Mouse (Mus musculus): ENCODE results near the gene Gm6525. TPM values are rescaled to one million over a fixed set of nuclear protein-coding genes. Genes with fewer than 3 reads are reported as not detected.

Gm6525 gene
- polyA plus RNA-seq, 1 experiment, result not detected

DNA sequence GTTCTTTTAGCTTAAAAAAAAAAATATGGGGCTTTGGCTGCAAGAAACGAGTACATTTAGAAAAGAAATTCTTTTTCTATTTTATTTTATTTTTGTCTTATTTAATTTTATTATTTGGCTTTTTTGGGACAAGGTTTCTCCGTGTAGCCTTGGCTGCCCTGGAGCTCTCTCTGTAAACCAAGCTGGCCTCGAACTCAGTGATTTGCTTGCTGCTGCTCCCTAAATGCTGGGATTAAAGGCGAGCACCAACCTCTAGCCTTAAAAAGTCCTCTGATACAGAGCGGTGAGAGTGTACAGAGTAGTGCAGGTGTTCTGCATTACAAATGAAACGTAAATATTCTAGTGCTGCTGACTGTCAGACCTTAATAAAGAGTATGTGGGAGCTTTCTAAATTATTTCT, 17.8 kb upstream of the Gm6525 start:
- no peaks in the 10 kb centered on the region for H3K4me1 ChIP-seq (ENCODE audit: control insufficient read depth, insufficient read depth, low read length)
- 49% methylated on average over 6 of the region's 6 CpGs for WGBS
- H3K27me3 ChIP-seq (ENCODE audit: control insufficient read depth, insufficient read depth, low read length), result no peaks in the 10 kb centered on the region
- H3K27ac ChIP-seq (ENCODE audit: insufficient read depth, low read length), result no peak overlapping the region
- no peak overlapping the region for H3K4me3 ChIP-seq (replicated peaks; ENCODE audit: insufficient read depth, low read depth, low read length)
- TF ChIP-seq CTCF (IDR thresholded peaks at IDR 0.05; ENCODE audit: borderline replicate concordance, insufficient read depth, low read depth, low read length), result no peak
- TF ChIP-seq POLR2A (IDR thresholded peaks at IDR 0.05; ENCODE audit: borderline replicate concordance, insufficient read depth, low read length), result no peak
- no peak for DNase-seq

DNA sequence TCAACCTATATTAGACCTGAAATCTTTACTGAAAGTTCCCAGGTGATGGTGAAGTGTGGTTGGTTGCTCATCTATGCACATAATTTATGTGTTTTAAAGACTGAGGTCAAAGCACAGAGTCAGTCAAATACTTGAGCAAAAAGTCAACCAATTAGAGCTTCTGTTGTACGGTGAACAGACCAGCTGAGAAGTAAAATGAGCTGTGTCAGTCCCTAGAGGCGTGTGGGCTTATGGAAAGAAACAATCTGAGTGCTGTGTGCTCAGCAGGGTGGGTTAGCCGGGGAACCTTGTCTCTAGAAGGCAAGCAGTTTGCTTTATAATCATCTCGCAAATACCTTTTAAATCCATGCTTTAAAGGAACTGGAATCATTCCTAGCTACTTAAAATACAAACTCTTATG, 16.9 kb upstream of the Gm6525 start:
- H3K4me1 ChIP-seq (ENCODE audit: control insufficient read depth, insufficient read depth, low read length), result no peaks in the 10 kb centered on the region
- no peak overlapping the region for H3K27ac ChIP-seq (ENCODE audit: insufficient read depth, low read length)
- WGBS, result 62% methylated on average over 4 of the region's 4 CpGs
- no peaks in the 10 kb centered on the region for H3K27me3 ChIP-seq (ENCODE audit: control insufficient read depth, insufficient read depth, low read length)
- TF ChIP-seq POLR2A (IDR thresholded peaks at IDR 0.05; ENCODE audit: borderline replicate concordance, insufficient read depth, low read length) (no peak), CTCF (IDR thresholded peaks at IDR 0.05; ENCODE audit: borderline replicate concordance, insufficient read depth, low read depth, low read length) (no peak)
- DNase-seq, result no peak
- no peak overlapping the region for H3K4me3 ChIP-seq (replicated peaks; ENCODE audit: insufficient read depth, low read depth, low read length)

DNA sequence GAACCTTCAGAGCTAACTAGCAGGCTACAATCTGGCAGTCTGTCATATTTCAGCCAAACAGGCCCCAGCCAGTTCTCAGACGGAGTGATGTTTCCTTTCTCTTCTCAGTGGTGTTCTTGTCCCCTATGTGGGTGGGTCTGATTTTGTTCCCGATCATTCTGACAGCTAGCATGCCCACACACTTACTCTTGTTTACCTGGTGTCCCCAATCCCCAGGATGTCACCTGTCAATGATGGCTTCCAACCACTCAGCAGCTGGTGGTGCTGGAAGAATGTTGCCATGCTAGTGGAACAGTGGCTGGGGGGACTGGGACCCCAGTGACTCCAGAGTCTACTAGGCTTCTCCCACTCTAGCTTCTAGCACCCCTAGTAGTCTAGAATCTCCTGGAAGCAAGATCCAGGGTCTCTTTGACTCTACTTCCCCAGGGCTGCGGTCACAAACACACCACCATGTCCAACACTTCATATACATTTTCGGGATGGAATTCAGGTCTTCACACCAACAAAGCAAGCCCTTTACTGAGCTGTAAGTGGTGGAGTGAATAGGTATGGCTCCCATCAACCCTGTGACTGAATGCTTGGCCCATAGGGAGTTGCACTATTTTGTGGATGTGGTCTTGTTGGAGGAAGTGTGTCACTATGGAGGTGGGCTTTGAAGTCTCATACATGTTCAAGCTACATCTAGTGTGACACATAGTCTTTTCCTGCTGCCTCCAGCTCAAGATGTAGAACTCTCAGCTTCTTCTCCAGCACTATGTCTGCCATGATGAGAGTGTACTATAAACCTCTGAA, 16.1 kb upstream of the Gm6525 start:
- Histone ChIP-seq H3K4me3 (replicated peaks; ENCODE audit: insufficient read depth, low read depth, low read length) (no peak overlapping the region), H3K27me3 (ENCODE audit: control insufficient read depth, insufficient read depth, low read length) (no peaks in the 10 kb centered on the region), H3K4me1 (ENCODE audit: control insufficient read depth, insufficient read depth, low read length) (no peaks in the 10 kb centered on the region), H3K27ac (ENCODE audit: insufficient read depth, low read length) (no peak overlapping the region)
- WGBS, result 71% methylated on average over 4 of the region's 4 CpGs
- TF ChIP-seq POLR2A (IDR thresholded peaks at IDR 0.05; ENCODE audit: borderline replicate concordance, insufficient read depth, low read length) (no peak), CTCF (IDR thresholded peaks at IDR 0.05; ENCODE audit: borderline replicate concordance, insufficient read depth, low read depth, low read length) (no peak)
- no peak for DNase-seq

DNA sequence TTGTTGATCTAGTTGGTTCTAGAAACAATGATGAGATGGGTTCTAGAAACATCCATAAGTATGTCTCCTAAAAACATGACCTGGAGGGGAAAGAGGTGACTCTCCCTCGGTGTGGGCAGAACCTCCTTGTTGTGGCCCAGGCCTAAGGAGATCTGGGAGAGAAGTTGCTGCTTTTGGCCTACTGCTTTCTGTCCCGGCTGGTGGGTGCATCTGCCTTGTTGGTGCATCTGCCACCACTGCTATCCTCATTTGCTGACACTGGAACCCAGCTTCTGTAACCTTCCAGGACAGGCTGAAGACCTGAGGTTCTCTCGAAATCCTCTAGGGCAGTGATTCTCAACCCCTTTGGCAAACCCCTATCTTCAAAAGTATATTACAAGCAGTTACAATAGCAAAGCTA, 8.5 kb upstream of the Gm6525 start:
- TF ChIP-seq CTCF (IDR thresholded peaks at IDR 0.05; ENCODE audit: borderline replicate concordance, insufficient read depth, low read depth, low read length) (no peak), POLR2A (IDR thresholded peaks at IDR 0.05; ENCODE audit: borderline replicate concordance, insufficient read depth, low read length) (no peak)
- Histone ChIP-seq H3K27me3 (ENCODE audit: control insufficient read depth, insufficient read depth, low read length) (no peaks in the 10 kb centered on the region), H3K27ac (ENCODE audit: insufficient read depth, low read length) (no peak overlapping the region), H3K4me1 (ENCODE audit: control insufficient read depth, insufficient read depth, low read length) (no peaks in the 10 kb centered on the region), H3K4me3 (replicated peaks; ENCODE audit: insufficient read depth, low read depth, low read length) (no peak overlapping the region)
- no peak for DNase-seq
- 100% methylated on average over 3 of the region's 3 CpGs for WGBS

DNA sequence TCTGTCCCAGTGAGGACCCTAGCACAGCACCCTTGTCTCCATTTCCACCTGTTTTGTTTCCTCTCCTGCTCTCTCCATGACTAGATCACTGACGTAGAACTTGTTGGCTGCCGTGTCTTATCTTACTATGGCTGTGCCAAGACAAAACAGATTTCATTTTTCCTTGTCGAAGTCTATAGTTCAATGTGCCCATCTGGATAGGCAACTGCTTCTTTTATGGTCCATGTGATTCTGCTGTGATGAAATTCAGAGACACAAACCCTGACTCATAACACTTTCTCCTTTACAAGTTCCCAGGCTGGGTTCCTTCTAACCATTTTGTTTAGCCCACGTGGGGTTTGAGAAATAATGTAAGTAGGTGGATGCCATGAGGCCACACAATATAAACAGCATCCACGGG, 7.8 kb upstream of the Gm6525 start:
- TF ChIP-seq POLR2A (IDR thresholded peaks at IDR 0.05; ENCODE audit: borderline replicate concordance, insufficient read depth, low read length) (no peak), CTCF (IDR thresholded peaks at IDR 0.05; ENCODE audit: borderline replicate concordance, insufficient read depth, low read depth, low read length) (no peak)
- H3K4me1 ChIP-seq (ENCODE audit: control insufficient read depth, insufficient read depth, low read length), result no peaks in the 10 kb centered on the region
- H3K27me3 ChIP-seq (ENCODE audit: control insufficient read depth, insufficient read depth, low read length), result no peaks in the 10 kb centered on the region
- WGBS, result 74% methylated on average over 5 of the region's 5 CpGs
- DNase-seq, result no peak
- H3K27ac ChIP-seq (ENCODE audit: insufficient read depth, low read length), result no peak overlapping the region
- no peak overlapping the region for H3K4me3 ChIP-seq (replicated peaks; ENCODE audit: insufficient read depth, low read depth, low read length)

DNA sequence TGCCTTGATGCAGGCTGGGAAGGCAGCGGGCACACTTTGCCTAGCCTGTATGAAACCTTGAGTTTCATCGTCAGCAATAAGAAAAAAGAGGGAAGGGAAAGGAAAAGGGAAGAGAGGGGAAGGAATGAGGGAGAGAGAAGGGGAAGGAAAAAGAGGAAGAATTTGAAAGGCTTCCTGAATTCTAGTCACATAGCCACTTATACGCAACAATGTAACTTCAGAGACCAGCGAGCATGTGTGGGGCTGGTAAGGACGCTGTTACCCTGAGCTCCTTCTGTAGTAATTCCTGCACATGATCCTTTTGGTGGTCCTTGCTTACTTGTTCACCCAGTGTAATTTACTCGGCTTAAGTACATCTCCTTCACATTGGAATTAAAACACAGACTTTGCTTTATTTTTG, 5.0 kb upstream of the Gm6525 start:
- Histone ChIP-seq H3K27ac (ENCODE audit: insufficient read depth, low read length) (no peak overlapping the region), H3K4me3 (replicated peaks; ENCODE audit: insufficient read depth, low read depth, low read length) (no peak overlapping the region), H3K4me1 (ENCODE audit: control insufficient read depth, insufficient read depth, low read length) (no peaks in the 10 kb centered on the region; the same call in 1 of the 2 replicates), H3K27me3 (ENCODE audit: control insufficient read depth, insufficient read depth, low read length) (no peaks in the 10 kb centered on the region)
- WGBS, result 93% methylated on average over 6 of the region's 6 CpGs
- DNase-seq, result no peak
- TF ChIP-seq CTCF (IDR thresholded peaks at IDR 0.05; ENCODE audit: borderline replicate concordance, insufficient read depth, low read depth, low read length) (no peak), POLR2A (IDR thresholded peaks at IDR 0.05; ENCODE audit: borderline replicate concordance, insufficient read depth, low read length) (no peak)

DNA sequence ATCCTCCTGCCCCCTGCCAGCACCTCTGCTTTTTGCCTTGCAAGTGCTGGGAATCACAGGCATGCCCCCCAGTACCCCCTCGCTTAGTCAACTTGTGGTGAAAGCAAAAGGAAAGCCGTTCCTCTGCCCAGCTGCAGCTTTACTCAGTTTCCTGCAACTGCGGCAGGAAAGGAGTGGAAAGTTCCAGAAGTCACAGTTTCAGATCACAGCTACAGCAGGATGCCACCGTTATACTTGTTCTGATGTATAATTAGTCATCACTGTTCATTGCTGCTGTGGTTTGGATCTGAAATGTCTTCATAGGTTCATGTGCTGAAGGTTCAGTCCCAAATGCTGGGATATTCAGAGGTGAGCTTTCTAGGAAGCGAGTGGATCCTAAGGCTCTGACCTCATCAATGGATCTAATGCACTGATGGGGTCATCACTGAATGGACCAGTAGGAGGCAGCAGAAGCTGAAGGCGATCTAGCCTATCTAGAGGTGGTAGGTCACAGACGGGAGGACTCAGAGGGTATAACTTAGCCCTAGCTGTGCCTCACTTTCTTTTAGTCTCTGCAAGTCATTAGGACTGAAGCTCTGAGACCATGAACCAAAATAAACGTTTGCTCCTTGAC, 4.4 kb upstream of the Gm6525 start:
- TF ChIP-seq CTCF (IDR thresholded peaks at IDR 0.05; ENCODE audit: borderline replicate concordance, insufficient read depth, low read depth, low read length) (peak; percentile 45; the same call in 1 of the 2 replicates), POLR2A (IDR thresholded peaks at IDR 0.05; ENCODE audit: borderline replicate concordance, insufficient read depth, low read length) (no peak)
- no peak overlapping the region for H3K27ac ChIP-seq (ENCODE audit: insufficient read depth, low read length)
- no peaks in the 10 kb centered on the region for H3K27me3 ChIP-seq (ENCODE audit: control insufficient read depth, insufficient read depth, low read length)
- 76% methylated on average over 8 of the region's 8 CpGs for WGBS
- no peaks in the 10 kb centered on the region; the same call in 1 of the 2 replicates for H3K4me1 ChIP-seq (ENCODE audit: control insufficient read depth, insufficient read depth, low read length)
- DNase-seq, result no peak
- H3K4me3 ChIP-seq (replicated peaks; ENCODE audit: insufficient read depth, low read depth, low read length), result no peak overlapping the region

DNA sequence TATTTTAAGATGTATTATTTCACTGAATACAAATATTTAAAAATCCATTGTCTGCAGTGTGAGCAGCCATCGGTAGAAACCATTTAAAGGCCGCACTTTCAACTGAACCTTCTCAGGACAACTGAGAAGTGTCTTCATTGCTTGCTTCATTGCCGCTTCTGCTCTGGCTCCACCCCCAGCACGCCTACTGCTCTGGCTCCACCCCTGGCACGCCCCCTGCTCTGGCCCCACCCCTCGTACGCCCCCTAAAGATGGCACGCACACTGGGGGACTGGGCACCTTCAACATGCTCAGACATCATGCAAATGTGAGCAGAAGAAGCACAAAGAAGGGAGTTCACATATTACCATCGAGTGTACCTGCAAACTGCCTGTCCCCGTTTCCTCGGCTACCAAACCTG, 1.5 kb upstream of the Gm6525 start:
- WGBS, result 60% methylated on average over 11 of the region's 11 CpGs
- no peaks in the 10 kb centered on the region; the same call in none of the 2 replicates for H3K4me1 ChIP-seq (ENCODE audit: control insufficient read depth, insufficient read depth, low read length)
- no peak for DNase-seq
- TF ChIP-seq POLR2A (IDR thresholded peaks at IDR 0.05; ENCODE audit: borderline replicate concordance, insufficient read depth, low read length) (no peak), CTCF (IDR thresholded peaks at IDR 0.05; ENCODE audit: borderline replicate concordance, insufficient read depth, low read depth, low read length) (no peak)
- no peak overlapping the region for H3K27ac ChIP-seq (ENCODE audit: insufficient read depth, low read length)
- H3K4me3 ChIP-seq (replicated peaks; ENCODE audit: insufficient read depth, low read depth, low read length), result no peak overlapping the region
- H3K27me3 ChIP-seq (ENCODE audit: control insufficient read depth, insufficient read depth, low read length), result no peaks in the 10 kb centered on the region

Measured in cerebellum, adult 2 months (tissue).